Comparison of ENCODE assay signal across 15 mouse cellular contexts in genomic region chr12:59193637-59194036, GRCm38 (mm10).
"Had no signal": no experiment of that assay in that cellular context is flagged by ENCODE, and none has a peak within 500 bp of the region (broad histone marks: within the 10 kb centered on the region; RNA-seq: fewer than 3 reads in every experiment).

No protein-coding gene starts in this region.

- H3K4me2 ChIP-seq: limb, embryonic 12.5 days; limb, embryonic 15.5 days; midbrain, embryonic 11.5 days had no signal

- DNase-seq: kidney, adult 8-10 months; kidney, postnatal 14 days; kidney, postnatal 4 days; left cerebral cortex, postnatal 4 days; lung, adult 18-20 months; lung, postnatal 14 days; lung, postnatal 4 days; midbrain, embryonic 14.5 days; right cerebral cortex, postnatal 4 days; thymus, postnatal 36 days had no signal

- H3K9me3 ChIP-seq: limb, embryonic 12.5 days; limb, embryonic 15.5 days had no signal

- H3K9ac ChIP-seq: limb, embryonic 12.5 days; limb, embryonic 15.5 days had no signal

- H3K4me3 ChIP-seq: left cerebral cortex, adult 2 months; limb, embryonic 12.5 days; limb, embryonic 15.5 days had no signal

- H3K4me1 ChIP-seq: limb, embryonic 12.5 days; limb, embryonic 15.5 days had no signal

- H3K27me3 ChIP-seq: limb, embryonic 12.5 days; limb, embryonic 15.5 days had no signal

- H3K27ac ChIP-seq: left cerebral cortex, adult 2 months; limb, embryonic 12.5 days; limb, embryonic 15.5 days had no signal

- ATAC-seq: intestine, postnatal 0 days had no signal
